Mouse (Mus musculus) mammary gland, adult 2 months (tissue): ENCODE data around the gene 1700001L19Rik. TPM values are rescaled to one million over a fixed set of nuclear protein-coding genes. Genes with fewer than 3 reads are reported as not detected.

ENCODE experiments used
- polyA plus RNA-seq: library from polyadenylated mRNA; depleted of rRNA; stranded (reverse); fragments of >200 nt; gene quantifications from 2 replicates; pipeline ENCODE4 v1.2.3, GENCODE M21; 2012; ENCODE audit warnings: low replicate concordance; rRNA removed

The 1700001L19Rik gene
- polyA plus RNA-seq = not detected in 2 replicates

GRCm38 (mm10) chr13:68597199-68597598, at the start of gene 1700001L19Rik:
TSS of gene 1700001L19Rik (plus strand) at chr13:68597421.

GRCm38 (mm10) chr13:68581747-68582516, 15.3 kb upstream of the 1700001L19Rik start, which contains the start of the genes Mtrr and Fastkd3:
TSS of gene Mtrr (minus strand) at chr13:68582149.
TSS of gene Fastkd3 (plus strand) at chr13:68582234.

Other genes with a start within 250 kb of the 1700001L19Rik start
- 8.8 and 9.9 TPM in 2 replicates for gene Mtrr, start 15.3 kb upstream of the 1700001L19Rik start, polyA plus RNA-seq
- 11.1 and 11.6 TPM in 2 replicates for gene Fastkd3, start 15.2 kb upstream of the 1700001L19Rik start, polyA plus RNA-seq